Mouse (Mus musculus): ENCODE data around the gene Fcgrt. TPM values are rescaled to one million over a fixed set of nuclear protein-coding genes. Genes with fewer than 3 reads are reported as not detected.
A peak's percentile ranks its signal among the peaks of the same experiment; 100 is the strongest.

Fcgrt gene
- polyA plus RNA-seq, 1 experiment from 2014 or later = 7.8 TPM

DNA sequence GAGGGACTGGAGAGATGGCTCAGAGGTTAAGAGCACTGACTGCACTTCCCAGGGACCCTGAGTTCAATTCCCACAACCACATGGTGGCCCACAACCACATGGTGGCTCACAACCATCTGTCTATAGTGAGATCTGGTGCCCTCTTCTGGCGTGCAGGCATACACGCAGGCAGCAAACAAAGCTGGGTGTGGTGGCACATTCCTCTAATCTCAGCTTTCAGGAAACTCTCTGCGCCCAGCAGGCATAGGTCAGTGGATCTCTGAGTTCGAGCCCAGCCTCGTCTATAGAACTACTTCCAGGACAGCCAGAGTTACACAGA lies 35.7 kb downstream of the Fcgrt start:
- 38% methylated on average over 5 of the region's 5 CpGs for WGBS
- peak; percentile 63 for DNase-seq (ENCODE audit: low spot score)

GRCm38 (mm10) chr7:45067190-45067999 lies 36.3 kb downstream of the Fcgrt start:
- H3K27me3 ChIP-seq (ENCODE audit: low read depth, poor library complexity, severe bottlenecking) = no peaks in the 10 kb centered on the region
- H3K4me3 ChIP-seq = no peak overlapping the region
- peaks cover 13% of the 10 kb centered on the region for H3K4me1 ChIP-seq
- DNase-seq (ENCODE audit: low spot score) = no peak
- H3K36me3 ChIP-seq = 0 out of 2 replicates have a peak, but pooled peaks cover 2% of the 10 kb centered on the region
- no peak overlapping the region for H3K27ac ChIP-seq
- WGBS = 76% methylated on average over 4 of the region's 4 CpGs
- no peaks in the 10 kb centered on the region for H3K9me3 ChIP-seq (replicated peaks)

More for the DNA sequence above, 35.7 kb downstream of the Fcgrt start:
- Histone ChIP-seq H3K36me3 (peaks cover 5% of the 10 kb centered on the region; the same call in 1 of the 2 replicates), H3K27me3 (ENCODE audit: low read depth, poor library complexity, severe bottlenecking) (no peaks in the 10 kb centered on the region), H3K9me3 (replicated peaks) (no peaks in the 10 kb centered on the region), H3K4me1 (peaks cover 13% of the 10 kb centered on the region), H3K27ac (no peak overlapping the region), H3K4me3 (no peak overlapping the region)

DNA sequence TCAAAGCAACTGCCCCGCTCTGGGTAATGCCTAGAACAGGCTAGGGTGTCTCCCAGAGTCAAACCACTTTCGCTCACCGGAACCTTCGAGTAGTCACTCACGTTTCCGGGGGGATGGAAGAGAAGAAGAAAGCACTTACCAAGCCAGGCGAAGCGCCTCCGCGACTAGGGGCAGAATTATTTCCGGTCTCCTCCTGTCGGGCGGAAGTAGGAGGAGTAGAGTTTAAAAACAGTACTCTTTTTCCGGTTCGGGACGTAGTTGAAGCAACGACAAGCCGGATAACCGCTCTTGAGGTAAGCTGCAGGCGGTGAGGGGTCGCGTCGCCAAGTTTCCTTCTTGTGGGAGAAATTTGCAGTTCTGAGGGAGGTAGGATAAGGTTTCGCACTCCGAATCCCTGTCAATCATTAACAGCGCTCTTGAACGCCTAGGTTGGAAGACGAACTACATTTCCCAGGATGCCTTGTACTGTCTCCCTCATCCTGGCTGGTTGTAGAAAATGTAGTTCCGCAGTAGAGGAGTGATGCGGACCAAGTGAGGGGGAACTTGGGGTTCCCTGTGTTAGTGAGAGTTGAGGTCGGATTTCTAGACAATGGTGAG lies 41.3 kb downstream of the Fcgrt start, which contains the start of the genes Nosip and Prrg2:
Gene Nosip, plus strand, starts transcription at position 191 of the 597 bp plus-strand sequence.
Gene Prrg2, minus strand, starts transcription at position 439 of the 597 bp plus-strand sequence.
- Histone ChIP-seq H3K9me3 (replicated peaks) (no peaks in the 10 kb centered on the region), H3K27ac (peak within 1 kb of the TSS; percentile 89), H3K4me3 (peak within 1 kb of the TSS; percentile 70), H3K4me1 (peaks cover 47% of the 10 kb centered on the region), H3K36me3 (0 out of 2 replicates have a peak, but pooled peaks cover 5% of the 10 kb centered on the region), H3K27me3 (ENCODE audit: low read depth, poor library complexity, severe bottlenecking) (no peaks in the 10 kb centered on the region)
- 0% methylated on average over 31 of the region's 31 CpGs for WGBS
- DNase-seq (ENCODE audit: low spot score) = peak; percentile 95

DNA sequence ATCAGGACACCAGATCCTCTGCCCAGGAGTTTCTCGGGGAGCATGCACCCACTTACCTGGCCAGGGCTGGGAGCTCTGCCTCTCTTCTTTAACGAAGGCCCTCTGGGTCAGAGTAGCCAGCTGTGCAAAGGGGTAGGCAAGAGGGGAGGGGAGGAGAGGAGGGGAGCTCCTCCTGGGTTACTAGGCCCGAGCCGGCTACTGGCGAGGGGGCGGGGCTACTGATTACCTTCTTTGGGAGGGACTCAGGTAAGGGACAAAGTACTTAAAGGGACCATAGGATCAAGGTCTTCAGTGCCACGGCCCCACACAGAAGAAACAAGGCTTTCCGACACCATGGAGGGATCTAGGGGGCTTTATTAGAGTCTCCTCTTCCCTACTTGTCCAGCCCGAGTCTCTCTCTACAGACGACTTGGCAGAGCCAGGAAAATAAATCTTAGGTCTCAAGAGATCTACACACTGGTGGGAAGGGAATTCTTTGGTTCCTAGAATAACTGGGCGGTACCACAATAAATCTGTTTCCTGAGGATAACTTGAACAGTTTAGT lies 42.0 kb downstream of the Fcgrt start:
- 0 out of 2 replicates have a peak, but pooled peaks cover 5% of the 10 kb centered on the region for H3K36me3 ChIP-seq
- DNase-seq (ENCODE audit: low spot score) = no peak
- H3K27ac ChIP-seq = peak overlapping the region; percentile 89
- peaks cover 47% of the 10 kb centered on the region for H3K4me1 ChIP-seq
- H3K27me3 ChIP-seq (ENCODE audit: low read depth, poor library complexity, severe bottlenecking) = no peaks in the 10 kb centered on the region
- WGBS = 18% methylated on average over 11 of the region's 11 CpGs
- H3K9me3 ChIP-seq (replicated peaks) = no peaks in the 10 kb centered on the region
- H3K4me3 ChIP-seq = peak overlapping the region; percentile 70

GRCm38 (mm10) chr7:45060632-45061122 lies 43.0 kb downstream of the Fcgrt start:
- H3K27ac ChIP-seq = peak overlapping the region; percentile 74; the same call in 1 of the 2 replicates
- peaks cover 47% of the 10 kb centered on the region for H3K4me1 ChIP-seq
- H3K9me3 ChIP-seq (replicated peaks) = no peaks in the 10 kb centered on the region
- H3K36me3 ChIP-seq = 0 out of 2 replicates have a peak, but pooled peaks cover 5% of the 10 kb centered on the region
- DNase-seq (ENCODE audit: low spot score) = no peak
- H3K27me3 ChIP-seq (ENCODE audit: low read depth, poor library complexity, severe bottlenecking) = no peaks in the 10 kb centered on the region
- WGBS = 91% methylated on average over 6 of the region's 6 CpGs
- peak overlapping the region; percentile 16; the same call in 1 of the 2 replicates for H3K4me3 ChIP-seq

DNA sequence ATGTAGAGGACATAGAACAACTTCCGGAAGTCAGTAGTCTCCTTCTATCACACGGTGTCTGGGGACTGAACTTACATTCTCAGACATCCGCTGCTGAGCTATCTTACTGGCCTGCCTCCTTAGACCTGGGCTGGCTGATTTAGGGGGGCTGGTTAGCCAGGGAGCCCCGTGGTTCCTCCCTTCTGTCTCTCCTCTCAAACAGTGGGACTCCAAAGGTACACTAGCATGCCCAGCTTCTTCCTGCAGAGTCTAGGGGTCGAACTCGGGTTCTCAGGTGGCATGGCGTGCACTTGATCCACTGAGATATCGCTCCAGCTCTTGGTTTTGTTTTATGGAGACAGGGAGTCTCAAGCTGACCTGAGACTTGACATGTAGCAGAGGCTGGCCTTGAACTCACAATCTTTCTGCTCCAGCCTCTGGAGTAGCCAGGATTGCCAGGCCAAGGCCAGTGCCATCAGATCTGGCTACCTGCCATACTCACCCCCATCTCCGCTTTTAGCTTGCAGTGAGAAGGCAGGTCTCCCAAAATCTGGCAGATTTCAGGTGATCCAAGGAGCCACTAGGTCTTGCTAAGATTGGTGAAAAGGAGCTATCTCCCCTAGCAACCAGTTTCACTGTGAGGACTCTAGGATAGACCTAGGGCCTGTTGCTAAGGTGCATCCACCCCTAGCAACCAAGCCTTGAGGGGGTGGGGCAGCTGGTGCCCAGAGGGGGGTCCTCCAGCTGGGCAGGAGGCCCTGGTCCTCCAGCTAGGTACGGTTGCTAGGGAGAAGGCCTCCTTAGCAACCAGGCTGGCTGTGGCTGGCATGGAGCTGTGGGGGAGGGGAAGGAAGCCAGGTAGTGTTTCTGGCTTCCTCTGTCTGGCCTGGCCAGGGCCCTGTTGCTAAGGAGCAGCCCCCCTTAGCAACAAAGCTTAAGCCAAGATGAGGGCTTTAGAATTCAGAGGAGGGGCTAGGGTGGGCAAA lies 44.8 kb downstream of the Fcgrt start:
- Histone ChIP-seq H3K4me3 (peak overlapping the region; percentile 14; the same call in 1 of the 2 replicates), H3K4me1 (peaks cover 54% of the 10 kb centered on the region), H3K27ac (peak overlapping the region; percentile 74), H3K27me3 (ENCODE audit: low read depth, poor library complexity, severe bottlenecking) (no peaks in the 10 kb centered on the region), H3K36me3 (0 out of 2 replicates have a peak, but pooled peaks cover 5% of the 10 kb centered on the region), H3K9me3 (replicated peaks) (no peaks in the 10 kb centered on the region)
- 76% methylated on average over 10 of the region's 10 CpGs for WGBS
- DNase-seq (ENCODE audit: low spot score) = peak; percentile 54

- Histone ChIP-seq H3K36me3 (0 out of 2 replicates have a peak, but pooled peaks cover 5% of the 10 kb centered on the region), H3K27ac (no peak overlapping the region), H3K27me3 (ENCODE audit: low read depth, poor library complexity, severe bottlenecking) (no peaks in the 10 kb centered on the region), H3K4me1 (peaks cover 53% of the 10 kb centered on the region), H3K4me3 (no peak overlapping the region), H3K9me3 (replicated peaks) (no peaks in the 10 kb centered on the region)
- DNase-seq (ENCODE audit: low spot score) = no peak
These were observed 46.7 kb downstream of the Fcgrt start for GRCm38 (mm10) chr7:45056972-45057348.

DNA sequence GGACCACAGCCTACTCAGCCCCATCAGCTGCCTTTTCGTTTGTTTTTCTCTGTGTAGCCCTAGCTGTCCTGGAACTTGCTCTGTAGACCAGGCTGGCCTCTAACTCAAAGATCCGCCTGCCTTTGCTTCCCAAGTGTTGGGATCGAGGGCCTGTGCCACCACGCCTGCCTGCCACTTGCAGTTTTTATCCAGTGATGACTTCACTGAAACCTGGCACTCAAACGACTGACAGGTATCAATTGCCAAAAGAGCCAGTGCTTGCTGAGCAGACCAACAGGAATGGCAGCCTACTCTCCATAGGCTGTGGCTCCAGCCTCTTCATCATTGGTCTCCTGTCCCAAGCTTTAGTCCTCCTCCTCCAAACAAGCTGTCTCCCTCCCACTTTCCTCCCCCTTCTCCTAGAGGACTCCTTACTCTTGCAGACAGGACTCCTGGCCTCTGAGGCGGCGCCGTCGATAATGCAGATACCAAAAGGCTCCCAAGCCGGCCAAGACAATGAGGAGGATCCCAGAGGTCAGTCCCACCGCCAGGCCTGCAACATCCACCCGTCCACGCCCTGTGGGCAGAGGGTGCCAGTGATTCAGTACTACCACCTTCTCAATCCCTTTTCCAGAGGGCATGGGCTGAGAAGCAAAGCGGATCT lies 47.2 kb downstream of the Fcgrt start:
- H3K36me3 ChIP-seq = 0 out of 2 replicates have a peak, but pooled peaks cover 5% of the 10 kb centered on the region
- WGBS = 70% methylated on average over 14 of the region's 14 CpGs
- H3K4me1 ChIP-seq = peaks cover 55% of the 10 kb centered on the region
- no peaks in the 10 kb centered on the region for H3K9me3 ChIP-seq (replicated peaks)
- no peak for DNase-seq (ENCODE audit: low spot score)
- no peak overlapping the region for H3K27ac ChIP-seq
- H3K27me3 ChIP-seq (ENCODE audit: low read depth, poor library complexity, severe bottlenecking) = no peaks in the 10 kb centered on the region
- no peak overlapping the region for H3K4me3 ChIP-seq

GRCm38 (mm10) chr7:45053931-45054510 lies 49.6 kb downstream of the Fcgrt start:
- Histone ChIP-seq H3K4me1 (peaks cover 50% of the 10 kb centered on the region), H3K36me3 (peaks cover 30% of the 10 kb centered on the region), H3K9me3 (replicated peaks) (no peaks in the 10 kb centered on the region), H3K27me3 (ENCODE audit: low read depth, poor library complexity, severe bottlenecking) (no peaks in the 10 kb centered on the region), H3K27ac (peak overlapping the region; percentile 99), H3K4me3 (peak overlapping the region; percentile 86)
- under 1% methylated on average over 33 of the region's 33 CpGs for WGBS
- peak; percentile 92 for DNase-seq (ENCODE audit: low spot score)

GRCm38 (mm10) chr7:45053117-45053930 lies 50.3 kb downstream of the Fcgrt start:
- DNase-seq (ENCODE audit: low spot score) = peak; percentile 88
- under 1% methylated on average over 45 of the region's 59 CpGs for WGBS
- H3K4me1 ChIP-seq = peaks cover 44% of the 10 kb centered on the region

GRCm38 (mm10) chr7:45052862-45053116 lies 50.9 kb downstream of the Fcgrt start, which contains the start of gene Prr12:
Gene Prr12, minus strand, starts transcription at chr7:45052881.
- Histone ChIP-seq H3K4me1 (peaks cover 44% of the 10 kb centered on the region), H3K27ac (peak within 1 kb of the TSS; percentile 99), H3K9me3 (replicated peaks) (no peaks in the 10 kb centered on the region), H3K36me3 (peaks cover 36% of the 10 kb centered on the region), H3K4me3 (peak within 1 kb of the TSS; percentile 86), H3K27me3 (ENCODE audit: low read depth, poor library complexity, severe bottlenecking) (no peaks in the 10 kb centered on the region)
- WGBS = 0% methylated on average over 11 of the region's 18 CpGs
- no peak for DNase-seq (ENCODE audit: low spot score)

More at GRCm38 (mm10) chr7:45053117-45053930, 50.3 kb downstream of the Fcgrt start:
- peak overlapping the region; percentile 99 for H3K27ac ChIP-seq
- peak overlapping the region; percentile 86 for H3K4me3 ChIP-seq
- peaks cover 31% of the 10 kb centered on the region for H3K36me3 ChIP-seq
- no peaks in the 10 kb centered on the region for H3K9me3 ChIP-seq (replicated peaks)
- no peaks in the 10 kb centered on the region for H3K27me3 ChIP-seq (ENCODE audit: low read depth, poor library complexity, severe bottlenecking)

All from limb, embryonic 10.5 days (tissue).